Mouse (Mus musculus): ENCODE measurements around the gene AI413582. TPM values are rescaled to one million over a fixed set of nuclear protein-coding genes. Genes with fewer than 3 reads are reported as not detected.
A peak's percentile ranks its signal among the peaks of the same experiment; 100 is the strongest.

AI413582 gene
- polyA plus RNA-seq, 1 experiment from 2014 or later: 37.4 TPM

GRCm38 (mm10) chr17:27545991-27546390, 19.6 kb downstream of the AI413582 start:
- Histone ChIP-seq H3K4me2 (ENCODE audit: low read length) (no peak overlapping the region), H3K4me1 (replicated peaks; ENCODE audit: control insufficient read depth, insufficient read depth, low read length) (peaks cover 7% of the 10 kb centered on the region; the same call in 1 of the 2 replicates), H3K27ac (ENCODE audit: low read depth) (no peak overlapping the region), H3K36me3 (ENCODE audit: control insufficient read depth, insufficient read depth, low read length) (no peaks in the 10 kb centered on the region), H3K9me3 (ENCODE audit: control insufficient read depth, low read length) (no peaks in the 10 kb centered on the region), H3K4me3 (ENCODE audit: low read depth, low read length) (no peak overlapping the region), H3K9ac (ENCODE audit: low read length) (no peak overlapping the region), H3K27me3 (replicated peaks; ENCODE audit: control insufficient read depth, insufficient read depth, low read length) (no peaks in the 10 kb centered on the region)
- WGBS: 48% methylated on average over 12 of the region's 12 CpGs
- DNase-seq (ENCODE audit: low spot score): no peak
- ATAC-seq (replicated peaks; ENCODE audit: low FRiP score, low TSS enrichment, low read depth): no peak

- WGBS: 90% methylated on average over 11 of the region's 11 CpGs
- no peaks in the 10 kb centered on the region for H3K27me3 ChIP-seq (replicated peaks; ENCODE audit: control insufficient read depth, insufficient read depth, low read length)
- no peaks in the 10 kb centered on the region for H3K36me3 ChIP-seq (ENCODE audit: control insufficient read depth, insufficient read depth, low read length)
- no peak overlapping the region for H3K4me2 ChIP-seq (ENCODE audit: low read length)
- no peak overlapping the region for H3K4me3 ChIP-seq (ENCODE audit: low read depth, low read length)
- H3K27ac ChIP-seq (ENCODE audit: low read depth): no peak overlapping the region
- ATAC-seq (replicated peaks; ENCODE audit: low FRiP score, low TSS enrichment, low read depth) (no peak), DNase-seq (ENCODE audit: low spot score) (no peak)
- H3K4me1 ChIP-seq (replicated peaks; ENCODE audit: control insufficient read depth, insufficient read depth, low read length): peaks cover 7% of the 10 kb centered on the region; the same call in 1 of the 2 replicates
- H3K9me3 ChIP-seq (ENCODE audit: control insufficient read depth, low read length): no peaks in the 10 kb centered on the region
- no peak overlapping the region for H3K9ac ChIP-seq (ENCODE audit: low read length)
Measured at GRCm38 (mm10) chr17:27544551-27544950, 21.0 kb downstream of the AI413582 start.

- H3K27ac ChIP-seq (ENCODE audit: low read depth): no peak overlapping the region
- H3K4me1 ChIP-seq (replicated peaks; ENCODE audit: control insufficient read depth, insufficient read depth, low read length): no peaks in the 10 kb centered on the region
- no peaks in the 10 kb centered on the region for H3K9me3 ChIP-seq (ENCODE audit: control insufficient read depth, low read length)
- 73% methylated on average over 3 of the region's 3 CpGs for whole genome bisulfite sequencing
- no peak overlapping the region for H3K4me2 ChIP-seq (ENCODE audit: low read length)
- no peak for DNase-seq (ENCODE audit: low spot score)
- H3K4me3 ChIP-seq (ENCODE audit: low read depth, low read length): no peak overlapping the region
- no peak; the same call in 1 of the 2 replicates for ATAC-seq (replicated peaks; ENCODE audit: low FRiP score, low TSS enrichment, low read depth)
- H3K27me3 ChIP-seq (replicated peaks; ENCODE audit: control insufficient read depth, insufficient read depth, low read length): no peaks in the 10 kb centered on the region
- H3K9ac ChIP-seq (ENCODE audit: low read length): no peak overlapping the region
- no peaks in the 10 kb centered on the region for H3K36me3 ChIP-seq (ENCODE audit: control insufficient read depth, insufficient read depth, low read length)
Measured at GRCm38 (mm10) chr17:27541984-27542383, 23.6 kb downstream of the AI413582 start.

- 64% methylated on average over 2 of the region's 2 CpGs for WGBS
- Histone ChIP-seq H3K4me1 (replicated peaks; ENCODE audit: control insufficient read depth, insufficient read depth, low read length) (no peaks in the 10 kb centered on the region), H3K9me3 (ENCODE audit: control insufficient read depth, low read length) (no peaks in the 10 kb centered on the region), H3K36me3 (ENCODE audit: control insufficient read depth, insufficient read depth, low read length) (no peaks in the 10 kb centered on the region), H3K4me2 (ENCODE audit: low read length) (no peak overlapping the region), H3K9ac (ENCODE audit: low read length) (no peak overlapping the region), H3K27me3 (replicated peaks; ENCODE audit: control insufficient read depth, insufficient read depth, low read length) (no peaks in the 10 kb centered on the region), H3K27ac (ENCODE audit: low read depth) (no peak overlapping the region), H3K4me3 (ENCODE audit: low read depth, low read length) (no peak overlapping the region)
- DNase-seq (ENCODE audit: low spot score) (no peak), ATAC-seq (replicated peaks; ENCODE audit: low FRiP score, low TSS enrichment, low read depth) (no peak)
Measured at GRCm38 (mm10) chr17:27541261-27541660, 24.3 kb downstream of the AI413582 start.

- Histone ChIP-seq H3K4me3 (ENCODE audit: low read depth, low read length) (no peak overlapping the region), H3K4me2 (ENCODE audit: low read length) (0 out of 2 replicates have a peak overlapping the region, but pooled peaks have one; percentile 18), H3K9ac (ENCODE audit: low read length) (no peak overlapping the region), H3K4me1 (replicated peaks; ENCODE audit: control insufficient read depth, insufficient read depth, low read length) (no peaks in the 10 kb centered on the region), H3K9me3 (ENCODE audit: control insufficient read depth, low read length) (no peaks in the 10 kb centered on the region), H3K36me3 (ENCODE audit: control insufficient read depth, insufficient read depth, low read length) (no peaks in the 10 kb centered on the region), H3K27me3 (replicated peaks; ENCODE audit: control insufficient read depth, insufficient read depth, low read length) (no peaks in the 10 kb centered on the region), H3K27ac (ENCODE audit: low read depth) (no peak overlapping the region)
- DNase-seq (ENCODE audit: low spot score): peak; percentile 100
- peak; percentile 79 for ATAC-seq (replicated peaks; ENCODE audit: low FRiP score, low TSS enrichment, low read depth)
- 6% methylated on average over 10 of the region's 10 CpGs for WGBS
Measured at GRCm38 (mm10) chr17:27534718-27535117, 30.8 kb downstream of the AI413582 start.

GRCm38 (mm10) chr17:27533354-27533753, 32.2 kb downstream of the AI413582 start:
- Histone ChIP-seq H3K9ac (ENCODE audit: low read length) (no peak overlapping the region), H3K27me3 (replicated peaks; ENCODE audit: control insufficient read depth, insufficient read depth, low read length) (no peaks in the 10 kb centered on the region), H3K9me3 (ENCODE audit: control insufficient read depth, low read length) (no peaks in the 10 kb centered on the region), H3K4me1 (replicated peaks; ENCODE audit: control insufficient read depth, insufficient read depth, low read length) (no peaks in the 10 kb centered on the region), H3K27ac (ENCODE audit: low read depth) (no peak overlapping the region), H3K36me3 (ENCODE audit: control insufficient read depth, insufficient read depth, low read length) (no peaks in the 10 kb centered on the region), H3K4me3 (ENCODE audit: low read depth, low read length) (no peak overlapping the region), H3K4me2 (ENCODE audit: low read length) (no peak overlapping the region)
- no peak for DNase-seq (ENCODE audit: low spot score)
- WGBS: 83% methylated on average over 3 of the region's 3 CpGs
- ATAC-seq (replicated peaks; ENCODE audit: low FRiP score, low TSS enrichment, low read depth): no peak

GRCm38 (mm10) chr17:27532095-27532494, 33.5 kb downstream of the AI413582 start:
- ATAC-seq (replicated peaks; ENCODE audit: low FRiP score, low TSS enrichment, low read depth): no peak
- H3K4me2 ChIP-seq (ENCODE audit: low read length): no peak overlapping the region
- H3K36me3 ChIP-seq (ENCODE audit: control insufficient read depth, insufficient read depth, low read length): no peaks in the 10 kb centered on the region
- H3K27me3 ChIP-seq (replicated peaks; ENCODE audit: control insufficient read depth, insufficient read depth, low read length): no peaks in the 10 kb centered on the region
- no peak overlapping the region for H3K4me3 ChIP-seq (ENCODE audit: low read depth, low read length)
- WGBS: 91% methylated on average over 8 of the region's 8 CpGs
- no peaks in the 10 kb centered on the region for H3K4me1 ChIP-seq (replicated peaks; ENCODE audit: control insufficient read depth, insufficient read depth, low read length)
- DNase-seq (ENCODE audit: low spot score): no peak
- no peak overlapping the region for H3K9ac ChIP-seq (ENCODE audit: low read length)
- no peak overlapping the region for H3K27ac ChIP-seq (ENCODE audit: low read depth)
- no peaks in the 10 kb centered on the region for H3K9me3 ChIP-seq (ENCODE audit: control insufficient read depth, low read length)

GRCm38 (mm10) chr17:27528767-27529166, 36.8 kb downstream of the AI413582 start:
- WGBS: 73% methylated on average over 5 of the region's 5 CpGs
- no peak overlapping the region for H3K4me2 ChIP-seq (ENCODE audit: low read length)
- no peaks in the 10 kb centered on the region for H3K27me3 ChIP-seq (replicated peaks; ENCODE audit: control insufficient read depth, insufficient read depth, low read length)
- DNase-seq (ENCODE audit: low spot score) (no peak), ATAC-seq (replicated peaks; ENCODE audit: low FRiP score, low TSS enrichment, low read depth) (no peak)
- H3K4me1 ChIP-seq (replicated peaks; ENCODE audit: control insufficient read depth, insufficient read depth, low read length): no peaks in the 10 kb centered on the region
- no peak overlapping the region for H3K27ac ChIP-seq (ENCODE audit: low read depth)
- no peaks in the 10 kb centered on the region for H3K9me3 ChIP-seq (ENCODE audit: control insufficient read depth, low read length)
- no peak overlapping the region for H3K4me3 ChIP-seq (ENCODE audit: low read depth, low read length)
- H3K36me3 ChIP-seq (ENCODE audit: control insufficient read depth, insufficient read depth, low read length): no peaks in the 10 kb centered on the region
- H3K9ac ChIP-seq (ENCODE audit: low read length): no peak overlapping the region

GRCm38 (mm10) chr17:27528030-27528429, 37.5 kb downstream of the AI413582 start:
- H3K27me3 ChIP-seq (replicated peaks; ENCODE audit: control insufficient read depth, insufficient read depth, low read length): no peaks in the 10 kb centered on the region
- no peak overlapping the region for H3K9ac ChIP-seq (ENCODE audit: low read length)
- H3K4me3 ChIP-seq (ENCODE audit: low read depth, low read length): no peak overlapping the region
- no peaks in the 10 kb centered on the region for H3K4me1 ChIP-seq (replicated peaks; ENCODE audit: control insufficient read depth, insufficient read depth, low read length)
- no peaks in the 10 kb centered on the region for H3K36me3 ChIP-seq (ENCODE audit: control insufficient read depth, insufficient read depth, low read length)
- no peak overlapping the region for H3K4me2 ChIP-seq (ENCODE audit: low read length)
- ATAC-seq (replicated peaks; ENCODE audit: low FRiP score, low TSS enrichment, low read depth) (no peak), DNase-seq (ENCODE audit: low spot score) (no peak)
- 52% methylated on average over 8 of the region's 8 CpGs for WGBS
- no peaks in the 10 kb centered on the region for H3K9me3 ChIP-seq (ENCODE audit: control insufficient read depth, low read length)
- H3K27ac ChIP-seq (ENCODE audit: low read depth): no peak overlapping the region
